Mouse (Mus musculus) kidney, postnatal 4 days (tissue): Measurements from ENCODE around the gene Gm9774.

Experiments
- DNase-seq, 2 experiments: peaks; one replicate each; pipeline ENCODE4 v3.0.0; 2021; ENCODE audit warnings: mixed read lengths in 2 of 2

Gm9774 gene

DNA sequence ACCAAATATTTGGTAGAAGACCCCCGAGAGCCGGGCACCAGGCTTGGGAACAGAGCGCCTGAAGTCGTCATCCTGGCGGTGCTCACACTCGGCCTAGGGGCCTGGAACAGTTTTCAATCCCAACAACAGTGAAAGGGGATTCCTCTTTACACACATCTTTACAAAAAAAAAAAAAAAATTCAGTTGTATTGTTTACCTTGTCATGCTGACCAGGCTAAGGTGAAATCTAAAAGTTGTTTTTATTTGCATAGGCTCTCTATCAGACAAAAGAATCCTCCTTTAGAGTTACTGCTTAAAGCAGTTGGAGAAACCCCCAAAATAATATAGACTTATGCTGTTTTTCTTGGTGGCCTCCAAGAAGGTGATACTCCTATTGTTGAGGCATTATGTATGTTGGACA, at the start of gene Gm9774:
Gene Gm9774, minus strand, starts transcription at position 101 of the 400 bp plus-strand sequence.
- DNase-seq: no peak

DNA sequence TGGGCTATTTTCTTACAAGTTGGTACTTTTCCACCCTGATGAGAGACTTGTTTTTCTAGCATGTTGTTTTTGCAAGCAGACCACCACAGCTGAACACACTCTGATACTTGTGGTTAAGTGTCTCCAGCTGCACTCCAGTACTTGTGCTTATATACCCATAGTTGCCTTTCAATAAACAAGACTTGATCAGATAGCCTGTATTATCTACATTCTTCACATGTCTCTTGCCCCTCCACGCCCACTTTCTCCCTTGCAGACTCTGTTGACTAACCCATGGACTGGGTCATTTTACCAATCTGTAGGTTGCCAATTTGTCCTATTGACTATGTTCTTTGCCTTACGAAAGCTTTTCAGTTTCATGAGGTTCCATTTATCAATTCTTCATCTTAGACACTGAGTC, 40.9 kb upstream of the Gm9774 start:
- DNase-seq: no peak

DNA sequence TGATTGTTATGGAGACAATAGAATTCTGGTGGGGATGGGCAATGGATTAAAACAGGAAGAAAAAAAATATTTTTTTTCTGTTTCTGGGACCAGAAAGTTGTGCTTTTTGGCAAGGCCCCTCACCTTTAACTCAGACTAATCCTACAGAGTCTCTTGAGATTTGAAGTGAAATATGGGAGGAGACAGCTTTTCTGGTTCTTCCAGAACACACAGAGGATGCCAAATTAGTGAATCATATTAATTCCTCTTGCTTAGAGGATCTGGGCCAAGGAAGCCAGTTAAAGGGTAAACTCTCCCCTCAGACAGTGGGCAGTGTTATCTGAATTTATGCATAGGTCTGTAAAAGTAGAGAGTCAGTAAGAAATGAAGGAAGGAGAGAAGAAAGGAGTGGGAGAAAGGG, 38.2 kb upstream of the Gm9774 start:
- no peak for DNase-seq

DNA sequence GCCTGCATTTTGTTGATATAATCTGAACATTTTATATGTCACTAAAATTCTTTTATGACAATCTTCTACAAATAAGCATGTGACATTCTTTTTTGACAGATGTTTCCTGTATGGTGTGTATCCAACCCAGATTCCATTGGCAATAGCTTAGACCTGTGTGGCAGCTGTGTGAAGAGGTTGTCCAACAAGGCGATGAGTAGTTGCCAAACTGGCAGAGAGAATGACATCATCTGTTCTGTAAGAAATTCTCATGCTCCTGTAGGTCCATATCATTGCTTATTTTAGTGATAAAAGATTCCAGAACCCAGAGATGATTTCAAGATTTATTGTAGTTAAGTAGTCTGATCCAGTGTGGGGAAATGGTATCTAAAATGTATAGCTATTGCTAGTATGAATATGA, 37.4 kb upstream of the Gm9774 start:
- no peak for DNase-seq

DNA sequence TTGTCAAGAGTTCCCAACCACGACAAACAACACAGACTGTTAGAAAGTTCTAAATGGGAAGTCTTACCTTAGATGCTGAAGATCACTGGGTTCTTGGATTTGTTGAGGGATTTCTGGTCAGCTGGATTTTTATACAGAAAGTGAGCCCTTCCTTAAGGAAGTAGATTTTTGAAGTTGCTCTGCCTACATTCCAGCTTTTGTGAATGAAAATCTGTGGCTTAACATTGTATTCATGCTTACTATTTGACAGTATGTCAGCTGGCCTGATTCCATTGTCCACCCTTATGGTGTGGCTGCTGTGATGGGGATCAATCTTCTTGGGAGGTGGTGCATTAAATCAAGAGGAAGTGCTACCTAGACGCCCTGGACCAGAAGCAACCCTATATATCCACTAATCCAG, 29.4 kb upstream of the Gm9774 start, which contains the start of gene Sprr3:
Gene Sprr3, minus strand, starts transcription at position 101 of the 400 bp plus-strand sequence.
- no peak for DNase-seq

DNA sequence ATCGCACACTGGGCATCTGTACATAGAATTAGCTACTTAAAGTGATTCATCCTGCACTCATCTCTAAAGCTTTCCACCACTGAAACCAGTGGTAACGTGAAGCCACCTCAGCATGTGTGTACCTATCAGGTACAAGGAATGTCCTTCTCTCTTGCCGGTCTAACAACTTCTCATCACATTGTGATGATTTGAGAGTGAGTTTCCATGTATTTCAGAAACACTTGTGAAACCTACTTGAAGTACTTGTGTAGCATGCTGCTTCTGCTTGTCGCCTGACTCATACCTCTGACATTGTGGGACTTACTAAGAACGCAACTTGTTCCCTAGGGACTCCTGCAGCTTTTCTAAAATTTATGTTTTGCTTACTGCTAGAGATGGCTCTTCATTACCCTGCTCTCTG, 25.9 kb upstream of the Gm9774 start:
- no peak for DNase-seq

DNA sequence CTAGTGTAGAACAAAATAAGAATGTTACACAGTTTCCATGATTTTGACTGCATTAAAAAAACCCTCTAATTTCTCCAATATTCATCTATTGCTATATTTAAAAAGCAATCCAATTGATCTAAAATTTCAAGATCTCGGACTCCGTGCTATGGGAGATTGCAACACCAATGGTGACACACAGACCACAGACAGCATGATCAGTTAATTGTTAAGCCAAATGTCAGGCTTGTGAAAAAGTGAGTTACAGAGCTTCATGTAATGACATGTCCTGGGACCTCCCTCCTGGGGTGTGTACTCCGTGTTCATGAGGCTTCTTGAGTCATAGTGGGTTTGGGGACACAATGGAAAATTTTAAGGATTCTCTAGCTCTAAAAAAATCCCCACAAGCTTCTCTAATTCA, 11.0 kb upstream of the Gm9774 start:
- no peak for DNase-seq

DNA sequence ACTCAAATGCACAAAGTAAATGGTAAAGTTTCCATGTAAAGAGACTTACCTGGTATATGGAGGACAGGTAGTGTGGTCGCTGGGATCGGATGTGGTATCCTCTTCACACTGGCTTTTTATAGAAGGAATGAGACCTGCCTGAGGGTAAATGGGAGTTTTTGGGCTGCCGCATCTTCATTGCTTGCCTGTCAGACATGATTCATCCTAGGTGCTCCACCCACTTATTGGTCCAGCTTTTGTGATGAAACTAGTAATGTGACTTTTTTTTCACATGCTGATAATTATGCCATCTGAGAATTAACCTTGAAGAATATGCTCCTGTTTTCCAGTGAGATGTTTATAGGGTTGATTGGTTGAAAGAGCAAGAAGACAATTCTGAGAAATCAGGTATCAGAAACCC, 9.5 kb upstream of the Gm9774 start, which contains the start of gene Sprr1b:
Gene Sprr1b, minus strand, starts transcription at position 101 of the 400 bp plus-strand sequence.
- DNase-seq: no peak

DNA sequence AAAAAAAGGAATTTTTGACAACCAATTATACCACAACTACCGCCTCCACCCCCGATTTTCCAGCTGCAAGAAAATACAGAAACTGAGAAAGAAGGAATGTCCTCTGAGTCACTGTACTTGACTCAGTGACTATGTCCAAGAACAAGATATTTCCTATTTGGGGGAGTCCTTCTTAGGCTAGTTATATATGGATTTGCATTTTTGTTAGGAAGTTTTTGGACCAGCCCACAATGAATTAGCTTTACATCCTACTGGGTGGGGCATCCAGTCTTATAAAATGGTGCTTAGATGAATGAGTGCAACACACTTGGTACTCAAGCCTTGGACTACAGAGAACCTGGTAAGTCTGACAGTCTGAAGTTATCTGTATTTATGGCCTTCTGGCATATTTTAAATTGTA, 3.1 kb upstream of the Gm9774 start, which contains the start of gene Sprr2k:
Gene Sprr2k, plus strand, starts transcription at position 301 of the 400 bp plus-strand sequence.
- DNase-seq: no peak

DNA sequence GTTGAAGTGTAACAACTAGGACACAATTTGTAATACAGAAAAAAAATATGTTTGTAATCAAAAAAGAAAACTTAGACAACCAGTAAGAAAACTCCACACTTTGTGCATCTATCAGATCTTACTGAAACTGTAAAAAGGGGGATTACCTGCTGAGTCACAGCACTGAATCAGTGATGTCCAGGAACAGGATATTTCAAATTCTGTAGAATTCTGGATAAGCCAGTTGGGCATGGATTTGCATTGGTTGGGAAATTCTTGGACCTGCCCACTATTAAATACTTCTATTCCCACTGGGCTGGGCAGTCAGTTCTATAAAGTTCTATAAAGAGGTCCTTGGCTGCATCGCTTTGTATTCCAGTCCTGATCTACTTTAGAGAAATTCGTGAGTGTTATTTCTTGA, 11.4 kb downstream of the Gm9774 start, which contains the start of gene Sprr2j-ps:
Gene Sprr2j-ps, plus strand, starts transcription at position 301 of the 400 bp plus-strand sequence.
- no peak for DNase-seq

DNA sequence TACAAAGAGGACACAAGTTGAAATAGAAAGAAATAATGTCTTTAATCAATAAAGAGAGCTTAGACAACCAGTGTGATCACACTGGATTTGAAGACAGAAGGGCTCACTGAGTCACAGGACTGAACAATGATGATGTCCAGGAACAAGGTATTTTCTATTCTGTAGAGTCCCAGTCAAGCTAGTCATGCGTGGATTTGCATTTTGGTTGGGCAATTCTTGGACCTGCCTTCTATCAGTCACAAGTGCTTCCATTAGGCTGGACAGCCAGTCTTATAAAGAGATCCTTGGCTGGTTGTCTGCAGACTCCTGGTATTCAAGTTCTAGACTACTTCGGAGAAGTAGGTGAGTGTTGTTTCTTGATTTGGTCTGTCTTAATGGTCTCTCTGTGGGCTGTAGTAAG, 21.5 kb downstream of the Gm9774 start, which contains the start of gene Sprr2i:
Gene Sprr2i, plus strand, starts transcription at position 301 of the 400 bp plus-strand sequence.
- DNase-seq: no peak

DNA sequence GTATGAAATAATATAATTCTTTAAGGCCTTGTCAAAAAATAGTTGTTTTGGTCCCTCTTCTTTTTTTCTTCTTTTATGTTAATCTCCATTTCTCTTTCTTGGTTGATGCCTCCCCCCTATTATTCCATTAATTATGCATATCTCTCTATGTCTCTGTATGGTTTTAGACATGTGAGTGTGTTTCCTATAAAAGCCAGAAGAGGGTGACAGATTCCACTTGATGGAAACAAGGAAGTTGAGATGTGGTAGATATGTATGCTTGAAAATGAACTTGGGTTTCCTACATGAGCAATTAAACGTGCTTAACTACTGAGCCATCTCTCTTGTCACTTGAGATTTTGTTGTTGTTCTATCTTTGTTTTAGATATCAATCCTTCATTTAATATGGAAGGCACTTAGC, 34.9 kb downstream of the Gm9774 start:
- no peak for DNase-seq

DNA sequence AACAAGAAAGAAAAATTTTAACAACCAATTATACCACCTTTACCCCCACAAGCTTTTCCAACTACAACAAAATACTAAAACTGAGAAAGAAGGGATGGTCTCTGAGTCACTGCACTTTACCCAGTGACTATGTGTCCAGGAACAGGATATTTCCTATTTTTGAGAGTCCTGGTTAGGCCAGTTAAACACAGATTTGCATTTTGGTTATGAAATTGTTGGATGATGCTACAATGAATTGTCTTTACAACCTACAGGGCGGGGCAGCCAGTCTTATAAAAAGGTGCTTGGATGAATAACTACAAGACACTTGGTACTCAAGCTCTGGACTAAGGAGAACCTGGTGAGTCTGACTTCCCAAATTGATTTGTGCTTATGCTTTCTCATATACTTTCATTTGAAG, 43.8 kb downstream of the Gm9774 start, which contains the start of gene Sprr2h:
Gene Sprr2h, plus strand, starts transcription at position 301 of the 400 bp plus-strand sequence.
- no peak for DNase-seq
